Mouse (Mus musculus) testis, adult 2 months (tissue): Measurements from ENCODE around the gene Tnrc6a.

ENCODE experiments used
- CTCF ChIP-seq: fragments of 200-500 bp; IDR thresholded peaks from 2 replicates; pipeline ENCODE4 v1.5.1; 2012; ENCODE audit warnings: low read depth, mild to moderate bottlenecking, inconsistent platforms, low read length, moderate library complexity; ENCODE audit not compliant: control insufficient read depth, insufficient read depth, insufficient replicate concordance
- POLR2A ChIP-seq: fragments of 200-500 bp; IDR thresholded peaks from 2 replicates; pipeline ENCODE4 v1.6.1; 2012; ENCODE audit warnings: low read depth, mild to moderate bottlenecking, inconsistent platforms, low read length, moderate library complexity; ENCODE audit not compliant: control insufficient read depth

DNA sequence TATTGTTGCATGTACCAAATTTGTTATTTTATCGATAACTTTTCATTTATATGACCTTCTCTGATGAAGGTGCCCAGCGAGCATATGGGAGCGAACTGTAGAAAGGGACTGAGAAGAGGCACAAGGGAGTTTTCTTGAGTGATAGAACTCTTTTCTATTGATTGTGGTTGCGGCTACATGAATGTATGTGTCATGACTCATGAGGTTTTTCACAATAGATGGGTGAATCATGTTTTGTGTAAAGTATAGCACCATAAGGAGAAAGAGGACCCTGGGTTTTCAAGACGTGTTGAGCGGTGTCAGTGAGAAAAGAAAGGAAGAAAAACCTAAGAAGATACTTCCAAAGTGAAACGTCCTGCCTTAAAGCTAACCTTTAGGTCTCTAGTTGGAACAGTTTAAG, 3.2 kb upstream of the Tnrc6a start:
- TF ChIP-seq POLR2A (no peak), CTCF (no peak)
